Mouse (Mus musculus) ES-Bruce4 (cell line): ENCODE results near the gene St8sia1. TPM values are rescaled to one million over a fixed set of nuclear protein-coding genes. Genes with fewer than 3 reads are reported as not detected.

Experiments used
- H3K27ac ChIP-seq: 2 replicates; pipeline ENCODE4 v1.5.1; 2012; ENCODE audit warnings: low read length, inconsistent platforms; ENCODE audit not compliant: insufficient read depth
- H3K27me3 ChIP-seq: 2 replicates; pipeline ENCODE4 v1.6.1; 2012; ENCODE audit warnings: mild to moderate bottlenecking, low read length, inconsistent platforms; ENCODE audit not compliant: control insufficient read depth, poor library complexity, insufficient read depth, severe bottlenecking
- H3K36me3 ChIP-seq: 2 replicates; pipeline ENCODE4 v1.6.1; 2012; ENCODE audit warnings: inconsistent platforms, mild to moderate bottlenecking, low read length, moderate library complexity; ENCODE audit not compliant: control insufficient read depth, poor library complexity, insufficient read depth, severe bottlenecking
- H3K4me1 ChIP-seq: one replicate; pipeline ENCODE4 v1.8.1; 2011; ENCODE audit warnings: low read length; ENCODE audit not compliant: control insufficient read depth, insufficient read depth
- H3K4me3 ChIP-seq: 2 replicates; pipeline ENCODE4 v1.5.1; 2011; ENCODE audit warnings: low read depth, mild to moderate bottlenecking, low read length
- H3K9ac ChIP-seq: 2 replicates; pipeline ENCODE4 v1.6.1; 2012; ENCODE audit warnings: low read depth, mild to moderate bottlenecking, inconsistent platforms; ENCODE audit not compliant: poor library complexity, severe bottlenecking
- H3K9me3 ChIP-seq: replicated peaks from 2 replicates; pipeline ENCODE4 v1.6.1; 2012; ENCODE audit warnings: mild to moderate bottlenecking, low read length, inconsistent platforms; ENCODE audit not compliant: control insufficient read depth, poor library complexity, insufficient read depth, severe bottlenecking
- CTCF ChIP-seq: IDR thresholded peaks from one replicate; pipeline ENCODE4 v1.8.1; 2011; ENCODE audit warnings: low read depth, low read length
- EP300 ChIP-seq: IDR thresholded peaks from 2 replicates; pipeline ENCODE4 v1.6.1; 2011; ENCODE audit warnings: low read depth, low read length; ENCODE audit not compliant: insufficient read depth
- POLR2A ChIP-seq: IDR thresholded peaks from one replicate; pipeline ENCODE4 v1.8.1; 2011; ENCODE audit warnings: low read length; ENCODE audit not compliant: insufficient read depth
- polyA plus RNA-seq: library from polyadenylated mRNA; stranded (reverse); fragments of >200 nt; gene quantifications from 2 replicates; pipeline ENCODE4 v1.2.4, GENCODE M21; 2011; ENCODE audit warnings: low read depth; ENCODE audit not compliant: missing spikeins, insufficient read depth, insufficient read length

St8sia1 gene
- polyA plus RNA-seq, 1 experiment, result 2.5 TPM

DNA sequence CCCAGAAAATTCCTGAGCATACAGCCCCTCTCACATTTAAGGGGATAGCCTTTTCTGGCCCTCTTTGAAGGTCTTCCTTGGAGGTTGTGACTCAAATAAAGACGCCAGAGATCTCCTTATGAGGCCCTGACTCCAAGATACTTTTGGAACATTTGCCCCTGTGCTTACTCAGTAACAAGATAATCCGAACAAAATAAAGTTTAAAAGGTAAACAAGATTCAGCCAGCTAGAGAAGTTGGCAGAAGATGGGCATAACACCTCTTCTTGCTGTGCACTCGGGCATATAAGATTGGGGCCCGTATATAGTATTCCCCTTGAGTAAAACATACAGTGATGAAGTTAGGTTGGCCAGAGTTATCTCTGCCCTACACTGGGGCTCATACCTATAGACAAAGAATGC, 104.3 kb downstream of the St8sia1 start:
- Histone ChIP-seq H3K9ac (no peak overlapping the region), H3K27ac (no peak overlapping the region), H3K4me3 (no peak overlapping the region), H3K4me1 (peaks cover 2% of the 10 kb centered on the region), H3K9me3 (no peaks in the 10 kb centered on the region), H3K27me3 (no peaks in the 10 kb centered on the region; the same call in 1 of the 2 replicates), H3K36me3 (no peaks in the 10 kb centered on the region)
- TF ChIP-seq CTCF (no peak), EP300 (no peak), POLR2A (no peak)

- H3K9me3 ChIP-seq, result no peaks in the 10 kb centered on the region
- no peaks in the 10 kb centered on the region; the same call in 1 of the 2 replicates for H3K27me3 ChIP-seq
- H3K27ac ChIP-seq, result no peak overlapping the region
- H3K4me1 ChIP-seq, result peaks cover 2% of the 10 kb centered on the region
- no peak overlapping the region for H3K9ac ChIP-seq
- no peak overlapping the region for H3K4me3 ChIP-seq
- no peaks in the 10 kb centered on the region for H3K36me3 ChIP-seq
- TF ChIP-seq EP300 (no peak), POLR2A (no peak), CTCF (no peak)
Measured at GRCm38 (mm10) chr6:142858937-142859336, 105.3 kb downstream of the St8sia1 start.

- H3K36me3 ChIP-seq, result no peaks in the 10 kb centered on the region
- no peak overlapping the region for H3K9ac ChIP-seq
- no peak overlapping the region for H3K27ac ChIP-seq
- H3K4me3 ChIP-seq, result no peak overlapping the region
- no peaks in the 10 kb centered on the region; the same call in 1 of the 2 replicates for H3K27me3 ChIP-seq
- TF ChIP-seq EP300 (no peak), CTCF (no peak)
- H3K9me3 ChIP-seq, result no peaks in the 10 kb centered on the region
- peaks cover 2% of the 10 kb centered on the region for H3K4me1 ChIP-seq
Measured at GRCm38 (mm10) chr6:142856258-142856874, 107.9 kb downstream of the St8sia1 start.

DNA sequence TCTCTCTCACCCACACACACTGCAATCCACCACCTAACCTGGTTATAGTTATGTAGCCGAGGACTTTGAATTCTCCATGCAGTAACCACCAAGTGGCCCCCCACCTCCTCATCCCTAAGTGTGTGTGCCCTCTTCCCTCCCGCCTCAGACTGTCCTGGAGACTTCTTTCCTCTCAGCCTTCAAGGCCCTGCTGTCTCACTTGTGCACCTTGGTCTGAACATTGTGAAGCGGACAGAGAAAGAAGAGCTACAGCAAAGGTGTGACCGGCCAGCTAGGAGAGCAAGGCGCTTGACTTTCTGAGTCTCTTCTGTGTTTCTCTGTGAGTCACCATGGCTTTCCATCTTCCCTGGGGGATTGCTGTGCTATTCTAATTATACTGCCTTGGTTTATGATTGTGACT, 108.5 kb downstream of the St8sia1 start:
- H3K27ac ChIP-seq, result no peak overlapping the region
- no peak overlapping the region for H3K4me3 ChIP-seq
- H3K36me3 ChIP-seq, result no peaks in the 10 kb centered on the region
- H3K4me1 ChIP-seq, result peaks cover 2% of the 10 kb centered on the region
- H3K9me3 ChIP-seq, result no peaks in the 10 kb centered on the region
- no peak overlapping the region for H3K9ac ChIP-seq
- no peaks in the 10 kb centered on the region; the same call in 1 of the 2 replicates for H3K27me3 ChIP-seq
- TF ChIP-seq CTCF (no peak), EP300 (no peak), POLR2A (no peak)

GRCm38 (mm10) chr6:142852419-142853377, 111.6 kb downstream of the St8sia1 start:
- TF ChIP-seq EP300 (no peak), CTCF (no peak), POLR2A (no peak)

GRCm38 (mm10) chr6:142850436-142850835, 113.8 kb downstream of the St8sia1 start:
- no peak for TF ChIP-seq POLR2A
- no peak for TF ChIP-seq CTCF
- no peak for TF ChIP-seq EP300
- Histone ChIP-seq H3K27me3 (no peaks in the 10 kb centered on the region; the same call in 1 of the 2 replicates), H3K4me3 (no peak overlapping the region), H3K9ac (no peak overlapping the region), H3K4me1 (no peaks in the 10 kb centered on the region), H3K9me3 (no peaks in the 10 kb centered on the region), H3K36me3 (no peaks in the 10 kb centered on the region), H3K27ac (no peak overlapping the region)

More at GRCm38 (mm10) chr6:142852419-142853377, 111.6 kb downstream of the St8sia1 start:
- H3K36me3 ChIP-seq, result no peaks in the 10 kb centered on the region
- H3K4me1 ChIP-seq, result peaks cover 2% of the 10 kb centered on the region
- no peaks in the 10 kb centered on the region; the same call in 1 of the 2 replicates for H3K27me3 ChIP-seq
- H3K27ac ChIP-seq, result no peak overlapping the region
- H3K9ac ChIP-seq, result no peak overlapping the region
- H3K9me3 ChIP-seq, result no peaks in the 10 kb centered on the region
- H3K4me3 ChIP-seq, result no peak overlapping the region
